Mouse (Mus musculus) small intestine, adult 2 months (tissue): ENCODE results near the gene Poc1b.

Source experiments
- CTCF ChIP-seq: fragments of 200-500 bp; IDR thresholded peaks from 2 replicates; pipeline ENCODE4 v1.5.1; 2012; ENCODE audit warnings: low read depth, mild to moderate bottlenecking, control low read depth, inconsistent platforms, low read length, moderate library complexity, mixed read lengths; ENCODE audit not compliant: insufficient replicate concordance, insufficient read length; ENCODE audit errors: extremely low read depth
- POLR2A ChIP-seq: fragments of 200-500 bp; IDR thresholded peaks from 2 replicates; pipeline ENCODE4 v1.6.1; 2012; ENCODE audit warnings: low read depth, mild to moderate bottlenecking, control low read depth, inconsistent platforms, low read length, moderate library complexity

DNA sequence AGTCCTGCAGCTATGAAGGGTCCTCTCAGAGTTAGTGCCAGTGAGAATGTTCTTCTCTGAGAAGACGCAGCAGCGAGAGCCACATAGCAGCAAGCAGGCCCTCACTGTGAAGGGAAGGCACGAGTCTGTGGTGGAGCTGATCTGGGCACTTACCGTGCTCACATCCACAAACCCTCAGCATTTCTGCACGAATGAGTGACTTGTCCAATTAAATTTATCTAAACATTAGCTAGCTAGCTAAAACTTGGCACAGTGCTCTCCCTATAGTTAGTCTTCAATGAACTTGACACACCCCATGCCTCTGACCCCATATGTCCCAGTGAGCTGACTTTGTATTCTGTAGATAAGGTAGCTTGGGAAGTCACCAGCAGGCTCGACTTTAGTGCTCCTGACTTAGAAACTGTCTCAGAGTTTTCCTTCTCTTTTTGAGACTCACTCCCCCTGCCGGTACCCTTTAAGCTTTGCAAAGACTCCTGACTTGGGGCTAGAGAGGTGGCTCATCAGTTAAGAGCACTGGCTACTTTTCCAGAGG is 59.0 kb downstream of the Poc1b start:
- TF ChIP-seq POLR2A (no peak), CTCF (peak; percentile 14; the same call in 1 of the 2 replicates)
